Mouse (Mus musculus): Measurements from ENCODE around the gene Foxe3.
"Not testable (repeated sequence)": the region's sequence is repeated elsewhere in the genome, so short reads cannot be mapped to it uniquely, and the experiment has no call there.

Gene Foxe3

GRCm38 (mm10) chr4:114925917-114926312 lies at the start of gene Foxe3:
Gene Foxe3, minus strand, starts transcription at chr4:114926013.
- DNase-seq, result no peak

- DNase-seq, result no peak
Observed at GRCm38 (mm10) chr4:114973229-114973740, 47.5 kb upstream of the Foxe3 start.

GRCm38 (mm10) chr4:114970736-114971135 lies 44.9 kb upstream of the Foxe3 start:
- no peak for DNase-seq

GRCm38 (mm10) chr4:114960881-114961280 lies 35.1 kb upstream of the Foxe3 start:
- DNase-seq, result not testable (repeated sequence)

GRCm38 (mm10) chr4:114959533-114959932 lies 33.7 kb upstream of the Foxe3 start:
- no peak for DNase-seq

GRCm38 (mm10) chr4:114958786-114959185 lies 33.0 kb upstream of the Foxe3 start:
- DNase-seq, result no peak

GRCm38 (mm10) chr4:114958231-114958630 lies 32.4 kb upstream of the Foxe3 start:
- no peak for DNase-seq

- no peak for DNase-seq
Observed at GRCm38 (mm10) chr4:114957403-114957802, 31.6 kb upstream of the Foxe3 start.

- no peak for DNase-seq
Observed at GRCm38 (mm10) chr4:114953172-114953571, 27.4 kb upstream of the Foxe3 start.

- no peak for DNase-seq
Observed at GRCm38 (mm10) chr4:114947852-114948481, 22.2 kb upstream of the Foxe3 start.

GRCm38 (mm10) chr4:114947395-114947794 lies 21.6 kb upstream of the Foxe3 start:
- DNase-seq, result peak; percentile 77

- no peak for DNase-seq
Observed at GRCm38 (mm10) chr4:114946416-114946815, 20.6 kb upstream of the Foxe3 start.

GRCm38 (mm10) chr4:114945021-114945420 lies 19.2 kb upstream of the Foxe3 start:
- DNase-seq, result no peak

- no peak for DNase-seq
Observed at GRCm38 (mm10) chr4:114942583-114942982, 16.8 kb upstream of the Foxe3 start.

- no peak for DNase-seq
Observed at GRCm38 (mm10) chr4:114942112-114942511, 16.3 kb upstream of the Foxe3 start.

GRCm38 (mm10) chr4:114941311-114941710 lies 15.5 kb upstream of the Foxe3 start:
- no peak for DNase-seq

GRCm38 (mm10) chr4:114938248-114938647 lies 12.4 kb upstream of the Foxe3 start:
- DNase-seq, result no peak

- DNase-seq, result no peak
Observed at GRCm38 (mm10) chr4:114937459-114938047, 11.7 kb upstream of the Foxe3 start.

- DNase-seq, result no peak
Observed at GRCm38 (mm10) chr4:114934188-114934587, 8.4 kb upstream of the Foxe3 start.

- DNase-seq, result peak; percentile 20
Observed at GRCm38 (mm10) chr4:114932747-114933146, 6.9 kb upstream of the Foxe3 start.

- DNase-seq, result no peak
Observed at GRCm38 (mm10) chr4:114929155-114929554, 3.3 kb upstream of the Foxe3 start.

- DNase-seq, result no peak
Observed at GRCm38 (mm10) chr4:114924971-114925916, 569 bp downstream of the Foxe3 start.

- DNase-seq, result no peak
Observed at GRCm38 (mm10) chr4:114917091-114917490, 8.7 kb downstream of the Foxe3 start.
